Mouse (Mus musculus): ENCODE data around the gene Ephx3. TPM values are rescaled to one million over a fixed set of nuclear protein-coding genes. Genes with fewer than 3 reads are reported as not detected.
A peak's percentile ranks its signal among the peaks of the same experiment; 100 is the strongest.

Gene Ephx3
- polyA plus RNA-seq, 1 experiment from 2014 or later = 0.85 TPM

DNA sequence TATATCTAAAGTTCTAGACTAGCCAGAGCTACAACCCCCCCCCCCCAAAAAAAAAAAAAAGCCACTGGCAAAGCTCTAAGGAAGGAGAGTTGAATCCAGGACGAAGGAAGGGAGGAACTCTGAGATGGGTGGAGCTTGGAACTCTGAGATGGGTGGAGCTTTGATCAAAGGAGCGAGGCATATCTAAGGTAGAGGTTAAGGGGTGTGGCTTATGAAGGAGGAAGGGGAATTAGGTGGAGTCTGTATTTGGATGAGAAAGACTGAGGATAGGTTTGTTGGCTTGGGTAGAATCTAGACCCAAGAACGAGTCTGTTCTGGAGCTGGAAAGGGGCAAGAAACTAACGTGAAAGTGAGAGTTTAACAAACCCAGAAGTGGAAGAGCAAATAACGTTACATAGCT lies 501 bp upstream of the Ephx3 start:
- no peaks in the 10 kb centered on the region for H3K36me3 ChIP-seq (ENCODE audit: control insufficient read depth, insufficient read depth)
- peak overlapping the region; percentile 48 for H3K4me3 ChIP-seq (ENCODE audit: low read length)
- no peak overlapping the region for H3K9ac ChIP-seq (ENCODE audit: low read length)
- no peaks in the 10 kb centered on the region for H3K9me3 ChIP-seq (replicated peaks; ENCODE audit: control insufficient read depth, low read length)
- peak overlapping the region; percentile 84 for H3K4me2 ChIP-seq (ENCODE audit: low read depth, low read length)
- no peak overlapping the region for H3K27ac ChIP-seq (ENCODE audit: low read length)
- H3K27me3 ChIP-seq (ENCODE audit: control insufficient read depth, insufficient read depth, low read length) = peaks cover 11% of the 10 kb centered on the region
- H3K4me1 ChIP-seq (ENCODE audit: control insufficient read depth, insufficient read depth, low read length) = peaks cover 11% of the 10 kb centered on the region
- ATAC-seq (replicated peaks; ENCODE audit: extremely low read depth, insufficient read depth, low FRiP score) = no peak
- 13% methylated on average over 5 of the region's 5 CpGs for WGBS

GRCm38 (mm10) chr17:32183017-32183416 lies 6.3 kb downstream of the Ephx3 start:
- 43% methylated on average over 8 of the region's 8 CpGs for WGBS
- H3K9me3 ChIP-seq (replicated peaks; ENCODE audit: control insufficient read depth, low read length) = no peaks in the 10 kb centered on the region
- H3K27ac ChIP-seq (ENCODE audit: low read length) = no peak overlapping the region
- no peak overlapping the region for H3K9ac ChIP-seq (ENCODE audit: low read length)
- no peak overlapping the region for H3K4me2 ChIP-seq (ENCODE audit: low read depth, low read length)
- peaks cover 1% of the 10 kb centered on the region; the same call in 1 of the 2 replicates for H3K27me3 ChIP-seq (ENCODE audit: control insufficient read depth, insufficient read depth, low read length)
- H3K4me3 ChIP-seq (ENCODE audit: low read length) = no peak overlapping the region
- peaks cover 10% of the 10 kb centered on the region; the same call in 1 of the 2 replicates for H3K4me1 ChIP-seq (ENCODE audit: control insufficient read depth, insufficient read depth, low read length)
- H3K36me3 ChIP-seq (ENCODE audit: control insufficient read depth, insufficient read depth) = no peaks in the 10 kb centered on the region
- ATAC-seq (replicated peaks; ENCODE audit: extremely low read depth, insufficient read depth, low FRiP score) = no peak

GRCm38 (mm10) chr17:32179621-32180491 lies 9.5 kb downstream of the Ephx3 start:
- peak overlapping the region; percentile 46 for H3K27ac ChIP-seq (ENCODE audit: low read length)
- H3K9ac ChIP-seq (ENCODE audit: low read length) = no peak overlapping the region
- 34% methylated on average over 11 of the region's 11 CpGs for WGBS
- H3K27me3 ChIP-seq (ENCODE audit: control insufficient read depth, insufficient read depth, low read length) = no peaks in the 10 kb centered on the region
- no peak overlapping the region for H3K4me2 ChIP-seq (ENCODE audit: low read depth, low read length)
- H3K4me3 ChIP-seq (ENCODE audit: low read length) = no peak overlapping the region
- H3K36me3 ChIP-seq (ENCODE audit: control insufficient read depth, insufficient read depth) = no peaks in the 10 kb centered on the region
- H3K4me1 ChIP-seq (ENCODE audit: control insufficient read depth, insufficient read depth, low read length) = peaks cover 10% of the 10 kb centered on the region; the same call in 1 of the 2 replicates
- H3K9me3 ChIP-seq (replicated peaks; ENCODE audit: control insufficient read depth, low read length) = no peaks in the 10 kb centered on the region
- peak; percentile 41; the same call in 1 of the 2 replicates for ATAC-seq (replicated peaks; ENCODE audit: extremely low read depth, insufficient read depth, low FRiP score)

DNA sequence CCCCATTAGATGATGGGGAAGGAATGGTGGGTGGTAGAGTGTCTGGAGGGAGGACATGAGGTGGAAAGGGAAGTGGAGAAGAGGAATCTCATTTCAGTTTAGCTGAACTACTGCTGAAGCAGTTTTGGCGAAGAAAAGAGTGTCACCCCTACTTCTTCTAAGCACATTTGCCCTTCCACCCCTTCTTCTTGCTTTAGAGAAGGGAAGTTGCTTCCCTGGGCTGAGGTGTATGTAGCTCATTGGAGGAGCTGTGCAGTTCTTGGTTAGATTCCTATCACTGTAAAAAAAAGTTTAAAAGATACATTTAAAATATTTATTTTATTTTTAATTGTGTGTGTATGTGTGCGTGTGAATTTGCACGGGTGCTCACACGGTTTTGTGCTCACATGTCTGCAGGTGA lies 12.4 kb downstream of the Ephx3 start:
- no peak overlapping the region for H3K27ac ChIP-seq (ENCODE audit: low read length)
- ATAC-seq (replicated peaks; ENCODE audit: extremely low read depth, insufficient read depth, low FRiP score) = no peak
- no peaks in the 10 kb centered on the region for H3K27me3 ChIP-seq (ENCODE audit: control insufficient read depth, insufficient read depth, low read length)
- no peak overlapping the region for H3K4me2 ChIP-seq (ENCODE audit: low read depth, low read length)
- H3K36me3 ChIP-seq (ENCODE audit: control insufficient read depth, insufficient read depth) = no peaks in the 10 kb centered on the region
- no peak overlapping the region for H3K9ac ChIP-seq (ENCODE audit: low read length)
- 87% methylated on average over 4 of the region's 4 CpGs for WGBS
- no peaks in the 10 kb centered on the region for H3K9me3 ChIP-seq (replicated peaks; ENCODE audit: control insufficient read depth, low read length)
- H3K4me3 ChIP-seq (ENCODE audit: low read length) = no peak overlapping the region
- H3K4me1 ChIP-seq (ENCODE audit: control insufficient read depth, insufficient read depth, low read length) = peaks cover 10% of the 10 kb centered on the region; the same call in 1 of the 2 replicates

- Histone ChIP-seq H3K9ac (ENCODE audit: low read length) (no peak overlapping the region), H3K36me3 (ENCODE audit: control insufficient read depth, insufficient read depth) (no peaks in the 10 kb centered on the region), H3K4me3 (ENCODE audit: low read length) (no peak overlapping the region), H3K27ac (ENCODE audit: low read length) (peak overlapping the region; percentile 21; the same call in 1 of the 2 replicates), H3K4me2 (ENCODE audit: low read depth, low read length) (no peak overlapping the region), H3K9me3 (replicated peaks; ENCODE audit: control insufficient read depth, low read length) (no peaks in the 10 kb centered on the region), H3K4me1 (ENCODE audit: control insufficient read depth, insufficient read depth, low read length) (peaks cover 6% of the 10 kb centered on the region; the same call in 1 of the 2 replicates), H3K27me3 (ENCODE audit: control insufficient read depth, insufficient read depth, low read length) (no peaks in the 10 kb centered on the region)
- WGBS = 46% methylated on average over 7 of the region's 7 CpGs
- peak; percentile 79 for ATAC-seq (replicated peaks; ENCODE audit: extremely low read depth, insufficient read depth, low FRiP score)
These were observed 16.2 kb downstream of the Ephx3 start for GRCm38 (mm10) chr17:32173166-32173565.

DNA sequence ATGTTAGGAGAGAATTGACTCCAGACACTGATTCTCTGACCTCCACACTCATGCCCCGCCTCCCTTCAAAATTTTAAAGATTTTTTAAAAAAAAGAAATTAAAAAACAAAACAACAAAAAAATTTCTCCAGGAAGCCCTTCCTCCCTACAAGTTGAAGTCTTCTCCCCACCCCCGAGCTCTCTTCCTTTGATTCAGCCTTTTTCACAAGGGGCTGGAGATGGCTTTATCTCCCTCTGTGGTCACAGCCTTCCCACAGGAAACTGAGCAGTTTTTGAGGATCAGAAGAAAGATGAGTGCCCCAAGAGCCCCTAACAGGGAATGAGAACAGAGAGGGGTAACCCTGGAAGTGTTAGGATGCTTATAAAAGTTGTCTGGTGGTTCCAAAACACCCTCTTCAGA lies 16.9 kb downstream of the Ephx3 start:
- Histone ChIP-seq H3K4me3 (ENCODE audit: low read length) (no peak overlapping the region), H3K4me2 (ENCODE audit: low read depth, low read length) (no peak overlapping the region), H3K4me1 (ENCODE audit: control insufficient read depth, insufficient read depth, low read length) (peaks cover 6% of the 10 kb centered on the region; the same call in 1 of the 2 replicates), H3K9ac (ENCODE audit: low read length) (no peak overlapping the region), H3K27ac (ENCODE audit: low read length) (peak overlapping the region; percentile 21; the same call in 1 of the 2 replicates), H3K27me3 (ENCODE audit: control insufficient read depth, insufficient read depth, low read length) (no peaks in the 10 kb centered on the region), H3K36me3 (ENCODE audit: control insufficient read depth, insufficient read depth) (no peaks in the 10 kb centered on the region), H3K9me3 (replicated peaks; ENCODE audit: control insufficient read depth, low read length) (no peaks in the 10 kb centered on the region)
- no peak for ATAC-seq (replicated peaks; ENCODE audit: extremely low read depth, insufficient read depth, low FRiP score)
- WGBS = 62% methylated on average over 2 of the region's 2 CpGs

GRCm38 (mm10) chr17:32169518-32170225 lies 19.7 kb downstream of the Ephx3 start:
- Histone ChIP-seq H3K9ac (ENCODE audit: low read length) (no peak overlapping the region), H3K4me1 (ENCODE audit: control insufficient read depth, insufficient read depth, low read length) (peaks cover 8% of the 10 kb centered on the region; the same call in 1 of the 2 replicates), H3K4me3 (ENCODE audit: low read length) (no peak overlapping the region), H3K9me3 (replicated peaks; ENCODE audit: control insufficient read depth, low read length) (no peaks in the 10 kb centered on the region), H3K36me3 (ENCODE audit: control insufficient read depth, insufficient read depth) (no peaks in the 10 kb centered on the region), H3K27ac (ENCODE audit: low read length) (no peak overlapping the region), H3K4me2 (ENCODE audit: low read depth, low read length) (no peak overlapping the region), H3K27me3 (ENCODE audit: control insufficient read depth, insufficient read depth, low read length) (no peaks in the 10 kb centered on the region)
- 45% methylated on average over 4 of the region's 4 CpGs for WGBS
- ATAC-seq (replicated peaks; ENCODE audit: extremely low read depth, insufficient read depth, low FRiP score) = no peak

- no peaks in the 10 kb centered on the region for H3K36me3 ChIP-seq (ENCODE audit: control insufficient read depth, insufficient read depth)
- under 1% methylated on average over 35 of the region's 39 CpGs for WGBS
- no peaks in the 10 kb centered on the region; the same call in 1 of the 2 replicates for H3K27me3 ChIP-seq (ENCODE audit: control insufficient read depth, insufficient read depth, low read length)
- peak within 1 kb of the TSS; percentile 87 for H3K4me2 ChIP-seq (ENCODE audit: low read depth, low read length)
- ATAC-seq (replicated peaks; ENCODE audit: extremely low read depth, insufficient read depth, low FRiP score) = peak; percentile 63
- peak within 1 kb of the TSS; percentile 78 for H3K9ac ChIP-seq (ENCODE audit: low read length)
- H3K4me3 ChIP-seq (ENCODE audit: low read length) = peak within 1 kb of the TSS; percentile 67
- no peaks in the 10 kb centered on the region for H3K9me3 ChIP-seq (replicated peaks; ENCODE audit: control insufficient read depth, low read length)
- H3K27ac ChIP-seq (ENCODE audit: low read length) = peak within 1 kb of the TSS; percentile 75
- peaks cover 20% of the 10 kb centered on the region for H3K4me1 ChIP-seq (ENCODE audit: control insufficient read depth, insufficient read depth, low read length)
These were observed 22.7 kb downstream of the Ephx3 start, which contains the start of gene Notch3 for GRCm38 (mm10) chr17:32166687-32167086. Gene Notch3, minus strand, starts transcription at chr17:32166852.
